Mouse (Mus musculus) ES-E14 (cell line): ENCODE measurements around the gene Sh3d21.

Experiments
- CHD2 ChIP-seq: IDR thresholded peaks from 2 replicates; pipeline ENCODE4 v1.6.1; 2014; ENCODE audit warnings: mild to moderate bottlenecking, low read depth, low read length, inconsistent platforms
- MAFK ChIP-seq: IDR thresholded peaks from 2 replicates; pipeline ENCODE4 v1.6.1; 2014; ENCODE audit warnings: mild to moderate bottlenecking, low read depth, low read length, inconsistent platforms; ENCODE audit not compliant: insufficient read depth
- ZNF384 ChIP-seq: IDR thresholded peaks from 2 replicates; pipeline ENCODE4 v1.6.1; 2012; ENCODE audit warnings: low read depth, low read length, inconsistent platforms

GRCm38 (mm10) chr4:126108061-126108740 is 55.1 kb downstream of the Sh3d21 start:
- TF ChIP-seq ZNF384 = no peak
- no peak for TF ChIP-seq MAFK
- no peak for TF ChIP-seq CHD2
